Mouse (Mus musculus) cerebellum, adult 2 months (tissue): ENCODE measurements at regions not wholly inside any gene's neighbourhood (a gene's known extent, or its start where the extent isn't known, plus 50 kb on each side); places are given as distances from the start of the nearest gene placed in this dataset.

Experiments used
- CTCF ChIP-seq: fragments of 200-500 bp; IDR thresholded peaks from 2 replicates; pipeline ENCODE4 v1.5.1; 2011; ENCODE audit warnings: low read depth, mild to moderate bottlenecking, control low read depth, low read length, moderate library complexity, borderline replicate concordance; ENCODE audit not compliant: insufficient read depth
- POLR2A ChIP-seq: fragments of 200-500 bp; IDR thresholded peaks from 2 replicates; pipeline ENCODE4 v1.6.1; 2011; ENCODE audit warnings: low read length, control low read depth, borderline replicate concordance; ENCODE audit not compliant: insufficient read depth

DNA sequence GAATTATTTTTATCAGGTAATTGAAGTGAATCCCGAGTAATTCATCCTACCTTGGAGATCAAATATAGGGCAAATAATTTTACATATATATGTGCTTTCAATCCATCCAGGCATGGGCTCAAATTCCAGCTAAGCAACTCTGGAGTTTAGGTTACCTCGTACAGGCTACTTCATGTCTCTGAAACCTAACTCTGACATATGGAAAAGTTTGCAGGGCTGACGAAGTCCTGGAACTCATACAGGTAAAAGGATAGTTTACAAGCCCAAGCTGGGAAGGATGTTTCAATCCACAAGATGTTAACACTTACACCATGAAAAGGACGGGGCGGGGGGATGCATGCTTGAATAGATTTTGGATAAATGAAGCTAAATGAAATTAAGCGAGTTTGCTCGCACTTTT, 235.9 kb upstream of the Tbx3 start:
- TF ChIP-seq POLR2A: no peak
- TF ChIP-seq CTCF: no peak
